Mouse (Mus musculus) spleen, adult 2 months (tissue): ENCODE results near the gene Gm8050.
"Not testable (repeated sequence)": the region's sequence is repeated elsewhere in the genome, so short reads cannot be mapped to it uniquely, and the experiment has no call there.

ENCODE experiments used
- CTCF ChIP-seq: fragments of 200-500 bp; IDR thresholded peaks from 2 replicates; pipeline ENCODE4 v1.5.1; 2011; ENCODE audit warnings: mild to moderate bottlenecking, inconsistent platforms; ENCODE audit not compliant: insufficient read depth, insufficient read length, insufficient replicate concordance; ENCODE audit errors: extremely low read depth
- POLR2A ChIP-seq: fragments of 200-500 bp; IDR thresholded peaks from 2 replicates; pipeline ENCODE4 v1.6.1; 2011; ENCODE audit warnings: low read depth, low read length, inconsistent platforms

DNA sequence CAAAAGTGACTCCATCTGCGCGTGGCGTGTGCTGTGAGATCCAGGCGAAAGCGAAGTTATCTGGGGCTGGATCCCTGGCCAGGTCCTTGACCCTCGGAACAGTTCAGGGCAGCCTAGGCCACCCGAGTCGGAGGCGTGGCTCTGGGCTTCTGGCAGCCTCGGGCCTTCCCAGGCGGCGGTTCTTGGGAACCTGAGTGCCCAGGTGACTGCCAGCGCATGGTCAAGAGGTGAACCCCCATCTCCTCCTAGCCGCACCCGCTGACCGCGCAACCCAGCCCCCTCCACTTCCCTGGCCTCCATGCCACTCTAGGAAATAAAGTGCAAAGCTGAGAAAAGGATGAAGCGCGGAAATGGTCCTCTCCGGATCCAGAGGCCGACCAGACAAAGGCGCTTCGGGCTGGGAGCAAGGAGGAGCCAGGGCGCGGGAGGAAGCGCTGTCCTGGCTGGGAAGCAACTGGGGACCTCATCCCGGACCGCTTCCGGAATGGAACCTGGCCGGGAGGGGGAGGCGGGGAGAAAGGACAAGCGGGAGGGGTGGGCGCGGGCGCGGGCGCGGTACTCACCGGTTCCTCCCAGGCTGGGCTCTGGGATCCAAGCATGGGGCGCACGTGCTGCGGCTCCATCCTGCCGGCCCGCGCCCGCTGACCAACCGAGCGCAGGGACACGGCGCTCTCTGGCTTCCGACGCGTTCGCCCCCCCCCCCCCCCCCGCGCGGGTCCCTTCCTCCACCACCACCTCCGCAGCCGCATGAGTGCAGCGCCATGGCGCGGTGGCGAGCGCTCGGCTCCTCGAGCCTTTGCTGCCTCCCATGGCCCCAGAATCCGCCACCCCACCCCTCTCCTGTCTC, 36.6 kb upstream of the Gm8050 start:
- not testable (repeated sequence) for TF ChIP-seq CTCF, POLR2A
